Mouse (Mus musculus) heart, adult 2 months (tissue): ENCODE results near the gene Nr4a2.

Experiments
- CTCF ChIP-seq: fragments of 200-600 bp; IDR thresholded peaks from 2 replicates; pipeline ENCODE4 v1.8.1; 2022; ENCODE audit warnings: antibody characterized with exemption, mild to moderate bottlenecking, moderate library complexity
- POLR2A ChIP-seq: fragments of 200-500 bp; IDR thresholded peaks from 2 replicates; pipeline ENCODE4 v1.6.1; 2011; ENCODE audit warnings: mild to moderate bottlenecking, low read depth, low read length, control low read depth; ENCODE audit not compliant: insufficient read depth

GRCm38 (mm10) chr2:57149796-57150195, 26.0 kb upstream of the Nr4a2 start:
- TF ChIP-seq CTCF (no peak), POLR2A (no peak)
